Mouse (Mus musculus) embryonic fibroblast, embryonic 13.5 days (primary cell): Measurements from ENCODE around the gene Arid1b.

ENCODE experiments used
- CTCF ChIP-seq: IDR thresholded peaks from 2 replicates; pipeline ENCODE4 v1.5.1; 2011; ENCODE audit warnings: mild to moderate bottlenecking, control low read depth, low read length, moderate library complexity, borderline replicate concordance; ENCODE audit not compliant: insufficient read depth
- POLR2A ChIP-seq: IDR thresholded peaks from 2 replicates; pipeline ENCODE4 v1.6.1; 2011; ENCODE audit warnings: low read depth, mild to moderate bottlenecking, control low read depth, low read length, moderate library complexity

- TF ChIP-seq CTCF = no peak
- no peak for TF ChIP-seq POLR2A
These were observed 268.7 kb downstream of the Arid1b start for GRCm38 (mm10) chr17:5262788-5263187.
